In genomic region chr11:87568255-87568953, GRCm38 (mm10) we compare ENCODE assay signal across 8 mouse cellular contexts. TPM values are rescaled to one million over a fixed set of nuclear protein-coding genes. Genes with fewer than 3 reads are reported as not detected.
A peak's percentile ranks its signal among the peaks of the same experiment; 100 is the strongest.
DNase-seq lines count a peak whose midpoint lies in the region; ATAC-seq lines count a peak whose summit lies in the region.

TSS of gene Sept4 (plus strand) at chr11:87568903.

- H3K36me3 ChIP-seq in heart, embryonic 10.5 days: no peaks in the 10 kb centered on the region
- no peaks in the 10 kb centered on the region for H3K36me3 ChIP-seq in neural tube, embryonic 13.5 days

- ATAC-seq in neural tube, embryonic 13.5 days (ENCODE audit: low read depth): no peak
- ATAC-seq in granulocyte monocyte progenitor cell, adult 5-6 weeks (replicated peaks; ENCODE audit: poor library complexity, severe bottlenecking): no peak

- H3K27me3 ChIP-seq in heart, embryonic 10.5 days (ENCODE audit: insufficient read depth, poor library complexity, severe bottlenecking): no peaks in the 10 kb centered on the region
- H3K27me3 ChIP-seq in neural tube, embryonic 13.5 days: no peaks in the 10 kb centered on the region

- H3K4me3 ChIP-seq in heart, embryonic 10.5 days: no peak within 1 kb of the TSS
- H3K4me3 ChIP-seq in neural tube, embryonic 13.5 days: no peak within 1 kb of the TSS

- no peak within 1 kb of the TSS for H3K9ac ChIP-seq in neural tube, embryonic 13.5 days

- H3K9me3 ChIP-seq in heart, embryonic 10.5 days: no peaks in the 10 kb centered on the region
- no peaks in the 10 kb centered on the region for H3K9me3 ChIP-seq in neural tube, embryonic 13.5 days

- 81% methylated on average over 7 of the region's 7 CpGs for WGBS in heart, embryonic 10.5 days
- 87% methylated on average over 7 of the region's 7 CpGs for WGBS in neural tube, embryonic 13.5 days

- H3K27ac ChIP-seq in heart, embryonic 10.5 days: peak within 1 kb of the TSS; percentile 31; the same call in 1 of the 2 replicates
- no peak within 1 kb of the TSS for H3K27ac ChIP-seq in neural tube, embryonic 13.5 days (replicated peaks)

- peaks cover 45% of the 10 kb centered on the region for H3K4me1 ChIP-seq in heart, embryonic 10.5 days
- no peaks in the 10 kb centered on the region for H3K4me1 ChIP-seq in neural tube, embryonic 13.5 days (replicated peaks)

- no peak within 1 kb of the TSS for H3K4me2 ChIP-seq in neural tube, embryonic 13.5 days

- peak; percentile 83 for DNase-seq in heart, adult 11 months
- no peak for DNase-seq in heart, adult 9 months (ENCODE audit: low spot score in 2 of 2)
- no peak for DNase-seq in adrenal gland, postnatal 14 days
- no peak for DNase-seq in heart, embryonic 10.5 days (ENCODE audit: low spot score)
- DNase-seq in layer of hippocampus, postnatal 14 days (ENCODE audit: low spot score in 2 of 2): peak in 1 of 2 experiments; percentile 61
- DNase-seq in urinary bladder, postnatal 14 days (ENCODE audit: low spot score): no peak

RNA-seq across cellular contexts. Expression of gene Sept4, which starts in this region (rescaled TPM):
- 44.4 and 45.3 TPM in 2 replicates for total RNA-seq in adrenal gland, postnatal 14 days (2021)
- polyA plus RNA-seq in heart, embryonic 10.5 days (2016; fragmentation: Nextera tagmentation; extraction: Ambion mirVana): 11.2 and 14.3 TPM in 2 replicates
- total RNA-seq in layer of hippocampus, postnatal 14 days (2021): 100 to 1,000 TPM in 1 of 2 experiments, 10 to 100 TPM in 1; 98.9 to 116 TPM
- 21.9 and 27.2 TPM in 2 replicates for polyA plus RNA-seq in neural tube, embryonic 13.5 days (2015; fragmentation: Nextera tagmentation; extraction: Ambion mirVana)
- total RNA-seq in granulocyte monocyte progenitor cell, adult 5-6 weeks (2014; fragmentation: Nextera tagmentation): 4.7 TPM in 1 of 2 replicates, not detected in the other
- 1.3 TPM in 1 of 2 replicates, not detected in the other for total RNA-seq in granulocyte monocyte progenitor cell, adult 5-6 weeks (2017)
